8 mouse cellular contexts compared by ENCODE assay signal in genomic region chr19:47356188-47356857, GRCm38 (mm10).
DNase-seq lines count a peak whose midpoint lies in the region; ATAC-seq and TF ChIP-seq lines count a peak whose summit lies in the region.

No protein-coding gene starts in this region.

- peaks cover 0 to 45% of the 10 kb centered on the region in 2 experiments for H3K36me3 ChIP-seq in CH12.LX (replicated peaks in 1 of 2; ENCODE audit: control insufficient read depth in 1 of 2, insufficient read depth in 1 of 2, low read length in 1 of 2)
- peaks cover 9% of the 10 kb centered on the region for H3K36me3 ChIP-seq in heart, embryonic 16.5 days (ENCODE audit: control insufficient read depth, insufficient read depth)
- no peaks in the 10 kb centered on the region for H3K36me3 ChIP-seq in liver, embryonic 14.5 days (replicated peaks; ENCODE audit: control insufficient read depth, insufficient read depth, low read depth)
- H3K36me3 ChIP-seq in testis, adult 2 months (ENCODE audit: control insufficient read depth, insufficient read depth, low read length): no peaks in the 10 kb centered on the region

- H3K27me3 ChIP-seq in CH12.LX (replicated peaks): no peaks in the 10 kb centered on the region
- no peaks in the 10 kb centered on the region for H3K27me3 ChIP-seq in heart, embryonic 16.5 days (ENCODE audit: control insufficient read depth, insufficient read depth, low read length)
- H3K27me3 ChIP-seq in liver, embryonic 14.5 days (ENCODE audit: control insufficient read depth, insufficient read depth, low read length): no peaks in the 10 kb centered on the region
- H3K27me3 ChIP-seq in testis, adult 2 months (ENCODE audit: control insufficient read depth, insufficient read depth, low read length): no peaks in the 10 kb centered on the region

- peaks cover 6% of the 10 kb centered on the region for H3K9me3 ChIP-seq in CH12.LX (replicated peaks; ENCODE audit: low read length)
- peaks cover 4% of the 10 kb centered on the region; the same call in 1 of the 2 replicates for H3K9me3 ChIP-seq in heart, embryonic 16.5 days (replicated peaks; ENCODE audit: control insufficient read depth, low read length)
- no peaks in the 10 kb centered on the region for H3K9me3 ChIP-seq in liver, embryonic 14.5 days (ENCODE audit: control insufficient read depth, low read length)

- in situ Hi-C loops in CH12.LX (cut with MboI; ENCODE audit: low pct_ligation_motif_present, low pct_unique_long_range_greater_than_20kb, low sequenced_read_pairs): loop anchor here (5.0 to 25.0 kb wide), 3 partner anchors 111 to 506 kb away; partner anchors contain the start of genes Gsto1 and Gsto2

- whole genome bisulfite sequencing in heart, embryonic 16.5 days: 13% methylated on average over 5 of the region's 6 CpGs
- WGBS in liver, embryonic 14.5 days (ENCODE audit: insufficient replicate concordance): 23% methylated on average over 6 of the region's 6 CpGs

- no peak overlapping the region for H3K27ac ChIP-seq in CH12.LX (ENCODE audit: insufficient read depth, low read depth)
- no peak overlapping the region for H3K27ac ChIP-seq in bone marrow macrophage, adult 2 months (ENCODE audit: insufficient read depth, low read depth, low read length)
- no peak overlapping the region for H3K27ac ChIP-seq in heart, embryonic 16.5 days (ENCODE audit: low read length)
- H3K27ac ChIP-seq in liver, embryonic 14.5 days: no peak overlapping the region
- no peak overlapping the region for H3K27ac ChIP-seq in testis, adult 2 months (ENCODE audit: control insufficient read depth, insufficient read depth, low read depth, low read length)

- TF ChIP-seq RAD21 in CH12.LX (IDR thresholded peaks at IDR 0.05; ENCODE audit: low read depth, low read length): peak; percentile 87

- dilution Hi-C loops in CH12.LX (cut with MboI; ENCODE audit: extremely low pct_ligation_motif_present, extremely low pct_unique_long_range_greater_than_20kb, low sequenced_read_pairs): no loop called here

- peaks cover 7 to 27% of the 10 kb centered on the region in 2 experiments; a peak in 3 of 4 replicates for H3K4me1 ChIP-seq in CH12.LX (ENCODE audit: control insufficient read depth in 1 of 2, insufficient read depth in 2 of 2)
- peaks cover 8% of the 10 kb centered on the region for H3K4me1 ChIP-seq in bone marrow macrophage, adult 2 months (ENCODE audit: control insufficient read depth, insufficient read depth, low read length)
- H3K4me1 ChIP-seq in heart, embryonic 16.5 days (ENCODE audit: control insufficient read depth, insufficient read depth, low read length): peaks cover 8% of the 10 kb centered on the region
- peaks cover 0 to 7% of the 10 kb centered on the region in 2 experiments; a peak in 2 of 4 replicates for H3K4me1 ChIP-seq in liver, embryonic 14.5 days (replicated peaks; ENCODE audit: control insufficient read depth in 2 of 2, insufficient read depth in 2 of 2, low read length in 1 of 2)
- H3K4me1 ChIP-seq in testis, adult 2 months (ENCODE audit: control insufficient read depth, insufficient read depth, low read length): peaks cover 5% of the 10 kb centered on the region; the same call in 1 of the 2 replicates

- no peak overlapping the region for H3K4me2 ChIP-seq in CH12.LX (ENCODE audit: insufficient read depth, low read depth, poor library complexity, severe bottlenecking)
- no peak overlapping the region for H3K4me2 ChIP-seq in heart, embryonic 16.5 days (ENCODE audit: low read depth, low read length)
- no peak overlapping the region for H3K4me2 ChIP-seq in liver, embryonic 14.5 days (ENCODE audit: low read depth)

- no peak overlapping the region for H3K4me3 ChIP-seq in CH12.LX (replicated peaks in 1 of 3; ENCODE audit: low read depth in 2 of 3, low read length in 2 of 3, poor library complexity in 1 of 3)
- H3K4me3 ChIP-seq in bone marrow macrophage, adult 2 months (ENCODE audit: insufficient read depth, low read length): no peak overlapping the region
- H3K4me3 ChIP-seq in heart, embryonic 16.5 days (ENCODE audit: low read length): no peak overlapping the region
- no peak overlapping the region for H3K4me3 ChIP-seq in liver, embryonic 14.5 days (ENCODE audit: insufficient read depth in 1 of 2, low read depth in 2 of 2, low read length in 2 of 2)
- H3K4me3 ChIP-seq in testis, adult 2 months (ENCODE audit: control insufficient read depth, low read depth, low read length): no peak overlapping the region

- peak; percentile 75 for DNase-seq in CH12.LX (ENCODE audit: extremely low read depth)
- DNase-seq in kidney, postnatal 25 days: peak; percentile 79 to 91
- peak; percentile 56 to 66 (median 61) for DNase-seq in liver, embryonic 14.5 days (ENCODE audit: low read depth in 3 of 3, low spot score in 3 of 3)
- peak; percentile 87 for DNase-seq in neural tube, embryonic 10.5 days (ENCODE audit: extremely low spot score, low spot score)

- TF ChIP-seq POLR2A in CH12.LX (IDR thresholded peaks at IDR 0.05; ENCODE audit: low read depth, low read length): no peak
- no peak for TF ChIP-seq POLR2A in bone marrow macrophage, adult 2 months (IDR thresholded peaks at IDR 0.05; ENCODE audit: borderline replicate concordance, low read depth, low read length)
- no peak for TF ChIP-seq POLR2A in testis, adult 2 months (IDR thresholded peaks at IDR 0.05; ENCODE audit: control insufficient read depth, low read depth, low read length)

- TF ChIP-seq EP300 in CH12.LX (IDR thresholded peaks at IDR 0.05; ENCODE audit: low read length): no peak
- TF ChIP-seq EP300 in liver, embryonic 14.5 days (IDR thresholded peaks at IDR 0.05; ENCODE audit: low read depth): no peak

- H3K79me2 ChIP-seq in CH12.LX (replicated peaks; ENCODE audit: control insufficient read depth, extremely low read depth, insufficient read depth, poor library complexity, severe bottlenecking): no peaks in the 10 kb centered on the region

- TF ChIP-seq CTCF in CH12.LX (conservative IDR thresholded peaks at IDR 0.05 in 1 of 2, IDR thresholded peaks at IDR 0.05 in 1 of 2; ENCODE audit: low read depth in 2 of 2, low read length in 2 of 2): peak; percentile 87 to 97
- TF ChIP-seq CTCF in bone marrow macrophage, adult 2 months (IDR thresholded peaks at IDR 0.05; ENCODE audit: low read depth, low read length): peak; percentile 100
- peak; percentile 92 for TF ChIP-seq CTCF in liver, embryonic 14.5 days (IDR thresholded peaks at IDR 0.05; ENCODE audit: low read depth)
- TF ChIP-seq CTCF in testis, adult 2 months (IDR thresholded peaks at IDR 0.05; ENCODE audit: control insufficient read depth, insufficient read depth, insufficient replicate concordance, low read depth, low read length): peak; percentile 49

- H3K9ac ChIP-seq in CH12.LX (ENCODE audit: insufficient read depth, low read depth): no peak overlapping the region
- no peak overlapping the region for H3K9ac ChIP-seq in heart, embryonic 16.5 days (ENCODE audit: low read length)
- H3K9ac ChIP-seq in liver, embryonic 14.5 days (replicated peaks): no peak overlapping the region

- ATAC-seq in erythroid progenitor cell, adult 5-6 weeks (replicated peaks; ENCODE audit: low FRiP score, poor library complexity, severe bottlenecking): 0 out of 2 replicates have a peak, but pooled peaks have one; percentile 55
- ATAC-seq in heart, embryonic 16.5 days (replicated peaks; ENCODE audit: extremely low read depth, insufficient read depth, low FRiP score): peak; percentile 68
- peak; percentile 64 for ATAC-seq in liver, embryonic 14.5 days (ENCODE audit: insufficient read depth)

TF ChIP-seq in CH12.LX, 34 proteins besides CTCF, POLR2A, EP300 and RAD21:
- TF ChIP-seq HCFC1 (IDR thresholded peaks at IDR 0.05; ENCODE audit: low read depth, low read length): no peak
- TF ChIP-seq USF1 (IDR thresholded peaks at IDR 0.05; ENCODE audit: low read depth, low read length): no peak
- TF ChIP-seq SIN3A (IDR thresholded peaks at IDR 0.05; ENCODE audit: low read length): no peak
- TF ChIP-seq TBP (conservative IDR thresholded peaks at IDR 0.05; ENCODE audit: low read depth, low read length): no peak
- no peak for TF ChIP-seq ZKSCAN1 (IDR thresholded peaks at IDR 0.05; ENCODE audit: borderline replicate concordance, low read depth, low read length)
- no peak for TF ChIP-seq E2F4 (IDR thresholded peaks at IDR 0.05; ENCODE audit: insufficient replicate concordance, low read depth, low read length)
- no peak for TF ChIP-seq KAT2A (IDR thresholded peaks at IDR 0.05; ENCODE audit: insufficient replicate concordance, low read length)
- TF ChIP-seq UBTF (IDR thresholded peaks at IDR 0.05; ENCODE audit: low read depth, low read length): no peak
- no peak for TF ChIP-seq PAX5 (IDR thresholded peaks at IDR 0.05; ENCODE audit: low read length)
- no peak for TF ChIP-seq JUN (IDR thresholded peaks at IDR 0.05; ENCODE audit: insufficient read depth, low read depth, low read length)
- peak; percentile 92 for TF ChIP-seq ZC3H11A (IDR thresholded peaks at IDR 0.05; ENCODE audit: low read depth, low read length)
- TF ChIP-seq IRF4 (IDR thresholded peaks at IDR 0.05; ENCODE audit: low read depth, low read length): no peak
- peak; percentile 93 for TF ChIP-seq SMC3 (IDR thresholded peaks at IDR 0.05; ENCODE audit: low read depth, low read length)
- no peak for TF ChIP-seq ETS1 (conservative IDR thresholded peaks at IDR 0.05; ENCODE audit: low read depth, low read length)
- TF ChIP-seq RCOR1 (conservative IDR thresholded peaks at IDR 0.05; ENCODE audit: low read depth, low read length): no peak
- no peak for TF ChIP-seq MXI1 (IDR thresholded peaks at IDR 0.05; ENCODE audit: low read depth, low read length)
- peak; percentile 36; the same call in 1 of the 2 replicates for TF ChIP-seq NELFE (IDR thresholded peaks at IDR 0.05; ENCODE audit: low read depth, low read length)
- TF ChIP-seq MAFK (IDR thresholded peaks at IDR 0.05; ENCODE audit: insufficient replicate concordance, low read length): no peak
- TF ChIP-seq CHD2 (IDR thresholded peaks at IDR 0.05; ENCODE audit: low read length): no peak
- TF ChIP-seq CHD1 (IDR thresholded peaks at IDR 0.05; ENCODE audit: low read depth, low read length): no peak
- no peak for TF ChIP-seq TCF12 (IDR thresholded peaks at IDR 0.05; ENCODE audit: low read depth, low read length)
- no peak for TF ChIP-seq MEF2A (IDR thresholded peaks at IDR 0.05; ENCODE audit: borderline replicate concordance, low read depth, low read length)
- TF ChIP-seq ELF1 (IDR thresholded peaks at IDR 0.05; ENCODE audit: low read depth, low read length): no peak
- TF ChIP-seq MAZ (IDR thresholded peaks at IDR 0.05; ENCODE audit: low read depth, low read length): no peak
- TF ChIP-seq ZNF384 (IDR thresholded peaks at IDR 0.05; ENCODE audit: low read depth, low read length): no peak
- no peak for TF ChIP-seq ZMIZ1 (IDR thresholded peaks at IDR 0.05; ENCODE audit: low read depth, low read length)
- no peak for TF ChIP-seq BHLHE40 (IDR thresholded peaks at IDR 0.05; ENCODE audit: low read depth, low read length)

Comparison
In these comparisons a context has a peak if more than half of its experiments do, and no peak if none do; other contexts are left out.
1. CTCF ChIP-seq: peak in every context shown above with its lines; median percentile 100 in bone marrow macrophage, adult 2 months; 92 in CH12.LX; 92 in liver, embryonic 14.5 days; 49 in testis, adult 2 months.